Mouse (Mus musculus) stomach, postnatal 0 days (tissue): ENCODE measurements around the gene Smad9. TPM values are rescaled to one million over a fixed set of nuclear protein-coding genes. Genes with fewer than 3 reads are reported as not detected.

Source experiments
- ATAC-seq: fragments of 200-750 bp; cut with Nextera tagmentation; 2 replicates; pipeline ENCODE4 v1.8.0; 2017; ENCODE audit not compliant: low FRiP score, low TSS enrichment
- DNase-seq: peaks from one replicate; pipeline ENCODE4 v3.0.0-alpha.2; 2016; ENCODE audit warnings: low spot score
- H3K27ac ChIP-seq: fragments of 300-500 bp; sonication (generic); replicated peaks from 2 replicates; pipeline ENCODE4 v1.5.1; 2014; ENCODE audit warnings: mild to moderate bottlenecking, control low read depth
- H3K27me3 ChIP-seq: fragments of 300-500 bp; sonication (generic); 2 replicates; pipeline ENCODE4 v1.6.1; 2014; ENCODE audit warnings: low read length; ENCODE audit not compliant: control insufficient read depth, insufficient read depth
- H3K36me3 ChIP-seq: fragments of 300-500 bp; sonication (generic); 2 replicates; pipeline ENCODE4 v1.6.1; 2014; ENCODE audit warnings: low read length, mixed read lengths; ENCODE audit not compliant: control insufficient read depth, insufficient read depth
- H3K4me1 ChIP-seq: fragments of 300-500 bp; sonication (generic); replicated peaks from 2 replicates; pipeline ENCODE4 v1.6.1; 2014; ENCODE audit warnings: antibody characterized with exemption; ENCODE audit not compliant: control insufficient read depth, insufficient read depth
- H3K4me2 ChIP-seq: fragments of 300-500 bp; sonication (generic); replicated peaks from 2 replicates; pipeline ENCODE4 v1.6.1; 2014; ENCODE audit warnings: low read depth, mild to moderate bottlenecking, control low read depth, moderate library complexity
- H3K4me3 ChIP-seq: fragments of 300-500 bp; sonication (generic); 2 replicates; pipeline ENCODE4 v1.5.1; 2014; ENCODE audit warnings: low read depth, low read length, control low read depth
- H3K9ac ChIP-seq: fragments of 300-500 bp; sonication (generic); 2 replicates; pipeline ENCODE4 v1.6.1; 2014; ENCODE audit warnings: mild to moderate bottlenecking, low read length, control low read depth, mixed read lengths
- H3K9me3 ChIP-seq: fragments of 300-500 bp; sonication (generic); 2 replicates; pipeline ENCODE4 v1.6.1; 2016; ENCODE audit warnings: low read length; ENCODE audit not compliant: control insufficient read depth
- CTCF ChIP-seq: IDR thresholded peaks from 2 replicates; pipeline ENCODE4 v1.5.1; 2016; ENCODE audit warnings: antibody characterized with exemption, low read depth, mild to moderate bottlenecking, moderate library complexity
- EP300 ChIP-seq: optimal IDR thresholded peaks from 2 replicates; pipeline ENCODE3; 2016; ENCODE audit warnings: antibody characterized with exemption
- WGBS: fragments of 180-500 bp; shearing (Covaris S2); extraction: QIAGEN DNeasy Blood & Tissue Kit; methylation state at CpG from one replicate; pipeline ENCODE4 v1.1.7; 2014; 5-methylcytosine and 5-hydroxymethylcytosine counted together
- polyA plus RNA-seq: library from polyadenylated mRNA; unstranded; fragments of >200 nt; fragmentation: Nextera tagmentation; extraction: Ambion mirVana; gene quantifications from 2 replicates; pipeline ENCODE4 v1.2.1, GENCODE M21; 2015

Smad9 gene
- polyA plus RNA-seq, 1 experiment from 2014 or later: 0.56 TPM

- no peaks in the 10 kb centered on the region for H3K27me3 ChIP-seq
- ATAC-seq (no peak; the same call in 1 of the 2 replicates), DNase-seq (no peak)
- H3K4me2 ChIP-seq: no peak overlapping the region
- no peaks in the 10 kb centered on the region for H3K9me3 ChIP-seq
- no peak overlapping the region for H3K27ac ChIP-seq
- no peak for TF ChIP-seq CTCF
- no peak for TF ChIP-seq EP300
- no peak overlapping the region for H3K9ac ChIP-seq
- no peaks in the 10 kb centered on the region for H3K4me1 ChIP-seq
- 62% methylated on average over 10 of the region's 10 CpGs for WGBS
- peaks cover 18% of the 10 kb centered on the region for H3K36me3 ChIP-seq
- no peak overlapping the region for H3K4me3 ChIP-seq
Measured at GRCm38 (mm10) chr3:54723741-54724500, 31.5 kb upstream of the Smad9 start.

DNA sequence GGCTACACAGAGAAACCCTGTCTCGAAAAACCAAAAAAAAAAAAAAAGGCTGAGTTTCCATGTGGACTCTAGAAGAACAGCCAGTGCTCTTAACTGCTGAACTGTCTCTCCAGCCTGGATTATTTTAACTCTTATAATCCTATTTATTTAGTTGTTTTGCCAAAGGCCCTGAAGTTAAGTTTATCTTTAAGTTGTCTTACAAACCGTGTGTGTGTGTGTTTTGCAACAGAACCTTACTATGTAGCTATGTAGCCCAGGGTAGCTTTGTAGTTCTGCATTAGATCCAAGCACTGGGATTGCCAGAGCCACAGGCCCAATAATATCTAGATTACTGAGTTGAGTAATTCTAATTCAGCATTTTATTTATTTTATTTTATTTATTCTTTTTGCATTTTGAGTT, 30.0 kb upstream of the Smad9 start:
- H3K27ac ChIP-seq: no peak overlapping the region
- no peaks in the 10 kb centered on the region for H3K9me3 ChIP-seq
- H3K4me1 ChIP-seq: no peaks in the 10 kb centered on the region
- 68% methylated on average over 2 of the region's 2 CpGs for WGBS
- DNase-seq (no peak), ATAC-seq (no peak)
- H3K4me3 ChIP-seq: no peak overlapping the region
- H3K36me3 ChIP-seq: peaks cover 26% of the 10 kb centered on the region
- H3K4me2 ChIP-seq: no peak overlapping the region
- no peaks in the 10 kb centered on the region for H3K27me3 ChIP-seq
- TF ChIP-seq EP300 (no peak), CTCF (no peak)
- H3K9ac ChIP-seq: no peak overlapping the region

- H3K4me3 ChIP-seq: no peak overlapping the region
- no peak overlapping the region for H3K9ac ChIP-seq
- peaks cover 22% of the 10 kb centered on the region for H3K36me3 ChIP-seq
- DNase-seq (no peak), ATAC-seq (no peak)
- TF ChIP-seq CTCF (no peak), EP300 (no peak)
- no peaks in the 10 kb centered on the region for H3K27me3 ChIP-seq
- no peaks in the 10 kb centered on the region for H3K4me1 ChIP-seq
- no peaks in the 10 kb centered on the region for H3K9me3 ChIP-seq
- 93% methylated on average over 2 of the region's 2 CpGs for WGBS
- no peak overlapping the region for H3K27ac ChIP-seq
- no peak overlapping the region for H3K4me2 ChIP-seq
Measured at GRCm38 (mm10) chr3:54727588-54727987, 27.8 kb upstream of the Smad9 start.

DNA sequence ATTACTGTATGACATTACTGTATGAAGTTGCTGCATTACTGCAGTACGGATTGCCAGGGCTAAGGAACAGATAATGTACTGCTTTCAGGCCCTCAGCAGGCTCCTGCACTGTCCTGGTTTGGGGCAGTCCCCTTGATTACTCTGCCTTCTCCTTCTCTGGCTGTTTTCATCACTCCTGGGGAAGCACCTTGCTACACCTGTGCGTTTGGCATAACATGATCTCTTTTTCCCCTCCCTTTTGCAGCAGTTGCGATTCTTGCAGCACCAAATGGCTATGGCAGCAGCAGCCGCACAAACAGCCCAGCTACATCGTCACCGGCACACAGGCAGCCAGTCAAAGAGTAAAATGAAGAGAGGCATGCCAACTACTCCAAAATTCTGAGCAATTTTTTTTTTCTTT, 27.3 kb upstream of the Smad9 start:
- DNase-seq (no peak), ATAC-seq (no peak)
- Histone ChIP-seq H3K4me1 (no peaks in the 10 kb centered on the region), H3K27me3 (no peaks in the 10 kb centered on the region), H3K9me3 (no peaks in the 10 kb centered on the region), H3K4me3 (no peak overlapping the region), H3K4me2 (no peak overlapping the region), H3K36me3 (peaks cover 22% of the 10 kb centered on the region), H3K27ac (no peak overlapping the region), H3K9ac (no peak overlapping the region)
- TF ChIP-seq EP300: no peak
- TF ChIP-seq CTCF: no peak
- 91% methylated on average over 6 of the region's 6 CpGs for WGBS

- WGBS: 51% methylated on average over 8 of the region's 8 CpGs
- no peak overlapping the region for H3K4me3 ChIP-seq
- no peak overlapping the region for H3K4me2 ChIP-seq
- no peaks in the 10 kb centered on the region for H3K9me3 ChIP-seq
- no peak for TF ChIP-seq EP300
- no peak for TF ChIP-seq CTCF
- H3K9ac ChIP-seq: no peak overlapping the region
- DNase-seq: no peak
- H3K4me1 ChIP-seq: no peaks in the 10 kb centered on the region
- no peaks in the 10 kb centered on the region for H3K27me3 ChIP-seq
- H3K36me3 ChIP-seq: peaks cover 22% of the 10 kb centered on the region
- no peak overlapping the region for H3K27ac ChIP-seq
- ATAC-seq: no peak
Measured at GRCm38 (mm10) chr3:54731626-54732150, 23.7 kb upstream of the Smad9 start.

GRCm38 (mm10) chr3:54732371-54732770, 23.0 kb upstream of the Smad9 start:
- ATAC-seq: no peak
- TF ChIP-seq EP300 (no peak), CTCF (no peak)
- Histone ChIP-seq H3K4me3 (no peak overlapping the region), H3K9me3 (no peaks in the 10 kb centered on the region), H3K4me2 (no peak overlapping the region), H3K36me3 (peaks cover 18% of the 10 kb centered on the region), H3K27me3 (no peaks in the 10 kb centered on the region), H3K9ac (no peak overlapping the region), H3K27ac (no peak overlapping the region), H3K4me1 (no peaks in the 10 kb centered on the region)
- DNase-seq: no peak
- WGBS: 70% methylated on average over 4 of the region's 4 CpGs
